Mouse (Mus musculus) adrenal gland, adult (tissue): Measurements from ENCODE around the gene Tfdp1.

Experiments used
- DNase-seq, 2 experiments: peaks; one replicate each; pipeline ENCODE4 v3.0.0; 2022 to 2023; ENCODE audit warnings: low spot score in 1 of 2; ENCODE audit not compliant: inconsistent age in 2 of 2

The Tfdp1 gene

DNA sequence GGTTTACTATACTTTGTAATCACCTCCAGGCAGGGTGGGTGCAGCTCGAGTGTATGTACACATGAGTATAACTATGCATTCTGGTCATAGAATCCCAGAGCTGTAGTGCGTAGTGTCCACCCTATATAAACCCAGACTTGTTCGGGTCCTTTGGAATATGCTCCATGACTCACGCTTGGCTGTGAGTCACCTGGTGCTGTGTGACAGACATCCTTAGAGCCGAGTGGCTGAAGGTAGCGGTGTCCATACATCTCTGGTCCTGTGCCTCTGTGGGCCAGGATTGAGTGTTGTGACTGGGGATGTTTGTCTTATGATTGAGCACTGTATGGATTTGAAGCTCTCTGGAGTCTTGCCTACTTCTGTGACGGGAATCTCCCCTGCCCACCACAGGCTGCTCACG is 14.1 kb downstream of the Tfdp1 start:
- no peak for DNase-seq

DNA sequence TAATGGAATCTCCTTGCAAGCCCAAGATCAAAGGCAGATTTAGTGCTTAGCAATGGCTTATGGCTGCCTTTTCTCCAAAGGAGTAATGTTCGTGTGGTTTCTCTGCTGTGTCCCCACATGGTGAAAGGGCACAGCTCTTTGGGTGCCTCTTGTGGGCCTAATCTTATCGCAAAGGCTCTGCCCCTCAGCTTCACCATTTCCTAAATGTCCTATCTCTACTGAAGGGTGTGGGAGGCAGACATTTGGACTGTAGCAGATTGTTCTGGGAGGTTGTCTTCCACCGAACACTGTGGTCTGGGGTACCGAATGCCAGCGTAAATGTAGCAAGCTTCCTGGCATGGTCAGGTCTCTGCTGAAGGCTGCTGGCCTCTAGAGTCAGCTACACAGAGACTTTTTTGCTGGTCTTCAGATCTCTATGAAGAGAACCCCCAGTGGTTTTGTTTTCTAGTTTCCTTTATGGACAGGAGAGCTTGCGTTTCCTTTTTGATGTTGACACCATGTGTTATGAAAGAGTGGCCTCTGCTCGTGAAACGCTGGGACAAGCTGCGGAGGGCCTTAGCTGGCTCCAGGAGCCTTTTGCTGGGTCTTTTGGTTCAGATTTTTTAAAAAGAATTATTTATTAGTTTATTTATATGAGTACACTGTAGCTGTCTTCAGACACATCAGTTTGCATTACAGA is 14.7 kb downstream of the Tfdp1 start:
- no peak for DNase-seq

DNA sequence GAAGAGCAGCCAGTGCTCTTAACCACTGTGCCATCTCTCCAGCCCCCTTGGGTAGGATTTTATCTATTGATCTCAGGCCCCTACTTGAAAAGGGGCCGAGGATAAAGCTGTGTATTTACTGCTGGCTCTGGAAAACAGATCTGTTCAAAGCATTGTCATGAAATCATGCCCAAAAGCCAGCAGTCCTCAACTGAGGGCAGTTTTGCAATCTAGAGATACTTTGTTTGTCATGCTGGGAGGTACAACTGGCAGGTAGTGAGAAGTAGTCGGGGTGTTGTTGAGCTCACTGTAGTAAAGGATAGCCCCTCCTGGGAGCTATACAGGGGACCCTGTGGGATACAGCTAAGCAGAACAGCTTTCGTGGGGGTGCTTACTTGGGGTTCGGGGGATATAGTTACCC is 15.3 kb downstream of the Tfdp1 start:
- no peak for DNase-seq

DNA sequence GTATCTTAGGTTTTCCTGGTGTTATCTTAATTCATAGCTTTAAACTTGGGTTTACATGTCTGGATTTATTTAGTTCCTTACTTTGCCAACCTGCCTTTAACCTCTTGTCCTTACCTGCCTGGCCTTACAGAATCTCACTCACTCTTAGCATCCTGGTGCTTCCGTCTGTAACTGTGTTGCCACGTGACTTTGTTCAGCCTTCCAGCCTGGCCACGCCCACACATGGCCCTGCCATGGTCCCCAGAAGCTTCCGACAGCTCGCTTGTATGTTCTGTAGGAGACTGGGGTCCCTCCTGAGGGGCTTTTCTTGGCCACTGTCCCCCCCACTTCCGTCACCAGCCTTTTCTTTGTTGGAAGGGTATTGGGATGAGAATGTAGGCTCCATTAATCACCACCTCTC is 17.7 kb downstream of the Tfdp1 start:
- DNase-seq: no peak

DNA sequence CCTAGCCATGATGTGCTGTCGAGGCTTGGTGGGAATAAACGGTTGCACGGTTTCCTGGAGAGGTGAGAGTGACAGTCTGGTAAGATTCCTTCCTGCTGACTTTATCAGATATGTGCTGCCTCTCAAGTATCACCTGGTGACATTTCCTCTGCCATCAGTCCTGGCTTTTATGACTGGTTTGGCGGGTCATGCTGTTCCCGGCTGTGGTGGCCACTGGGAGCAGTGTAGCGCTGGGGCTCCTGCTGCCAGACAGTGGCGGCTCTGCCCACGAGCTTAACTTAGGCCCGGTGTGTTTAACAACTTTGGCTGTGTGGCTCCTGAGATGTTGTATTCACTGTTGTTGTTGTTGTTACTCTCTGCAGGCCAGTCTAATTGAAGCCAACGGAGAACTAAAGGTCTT is 18.1 kb downstream of the Tfdp1 start:
- no peak for DNase-seq

DNA sequence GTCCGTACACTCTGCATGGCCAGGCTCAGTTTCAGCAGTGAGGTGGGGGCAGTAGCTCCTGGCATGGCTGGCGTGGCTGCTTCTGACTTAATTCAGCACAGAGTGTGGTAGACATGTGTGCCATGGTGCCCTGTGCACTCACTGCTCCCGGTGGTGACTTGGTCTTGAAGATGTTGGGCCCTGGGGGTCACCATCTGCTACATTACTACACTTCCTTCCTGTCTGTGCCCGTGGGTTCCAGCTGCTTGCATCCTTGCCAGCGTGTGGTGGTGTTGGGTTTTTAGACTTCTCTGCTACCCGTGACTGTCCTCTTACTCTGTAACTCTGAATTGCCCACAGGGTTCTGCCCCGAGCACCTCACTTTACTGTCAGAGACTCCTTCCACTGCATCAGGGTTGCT is 21.7 kb downstream of the Tfdp1 start:
- DNase-seq: no peak

DNA sequence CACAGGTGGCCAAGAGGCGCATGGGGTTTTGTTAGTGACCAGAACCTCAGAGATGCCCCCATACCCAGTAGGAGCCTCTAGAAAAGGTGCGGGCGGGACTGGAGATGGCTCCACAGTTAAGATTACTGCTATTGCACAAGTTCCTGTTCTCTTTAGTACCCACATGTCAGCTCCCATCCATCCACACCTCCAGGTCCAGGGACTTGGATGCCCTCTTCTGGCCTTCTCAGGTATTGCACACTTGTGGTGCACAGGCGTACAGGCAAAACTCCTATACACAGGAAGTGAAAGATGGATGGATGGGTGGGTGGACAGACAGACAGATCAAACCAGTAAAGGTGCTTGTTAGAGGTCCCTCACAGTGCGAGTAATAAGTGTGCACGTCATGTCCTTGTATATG is 23.3 kb downstream of the Tfdp1 start:
- no peak for DNase-seq

DNA sequence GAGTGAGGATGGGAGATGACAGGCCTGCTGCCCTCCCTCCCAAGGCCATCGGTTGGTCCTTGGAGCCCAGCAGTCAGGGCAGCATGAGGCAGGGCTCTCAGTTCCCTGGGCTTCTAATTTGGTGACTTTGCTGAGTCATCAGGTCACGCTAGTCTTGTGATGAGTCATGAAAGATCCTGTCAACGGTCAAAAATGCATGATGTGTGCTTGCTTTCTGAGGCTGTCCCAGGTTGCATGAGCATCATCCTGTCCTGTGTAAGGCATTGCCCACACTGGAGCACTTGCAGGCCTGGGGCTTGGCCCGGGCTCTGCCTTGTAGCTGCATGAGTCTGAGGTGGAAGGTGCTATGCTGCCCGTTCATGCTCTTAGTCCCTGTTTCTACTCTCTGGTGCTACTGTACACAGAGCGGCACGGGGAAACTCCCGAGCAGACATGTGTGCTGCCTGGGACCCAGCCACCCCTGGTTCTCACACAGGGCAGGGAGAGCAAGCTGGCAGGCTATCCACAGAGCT is 34.7 kb downstream of the Tfdp1 start:
- DNase-seq: peak; percentile 85 to 89

DNA sequence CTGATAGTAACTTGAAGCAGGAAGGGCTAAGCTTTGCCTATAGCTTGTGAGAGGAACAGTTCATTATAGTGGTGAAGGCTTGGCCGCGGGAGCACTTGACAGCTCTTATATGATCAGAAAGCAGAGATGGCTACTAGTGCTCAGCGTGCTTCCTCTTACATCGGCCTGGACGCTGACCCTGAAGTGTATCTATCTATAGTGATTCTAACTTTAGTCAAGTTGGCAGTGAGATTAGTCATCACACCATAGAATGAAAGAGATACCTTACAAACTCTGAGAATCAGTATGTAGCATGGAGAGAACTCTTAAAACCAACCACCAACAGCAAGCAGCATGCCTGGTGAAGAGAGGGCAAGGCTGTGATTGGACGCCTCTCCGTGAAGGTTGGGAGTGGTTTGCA is 43.1 kb downstream of the Tfdp1 start:
- no peak for DNase-seq

DNA sequence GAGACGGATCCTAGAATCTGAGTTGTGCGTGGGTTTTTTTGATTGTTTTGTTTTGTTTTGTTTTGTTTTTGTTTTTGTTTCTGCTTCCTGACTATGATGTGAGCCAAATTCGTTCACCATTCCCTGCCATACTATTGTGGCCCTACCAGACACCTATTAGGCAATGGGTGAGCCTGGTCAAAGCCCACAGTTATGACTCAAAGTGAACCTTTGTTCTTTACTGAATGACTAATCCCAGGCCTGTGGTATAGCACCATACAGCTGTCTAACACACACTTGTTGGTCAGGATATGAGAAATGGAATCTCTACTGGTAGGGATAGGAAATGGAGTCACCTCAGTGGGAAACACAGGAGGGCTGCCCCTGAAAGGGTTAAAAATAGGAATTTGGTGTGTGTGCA is 44.0 kb downstream of the Tfdp1 start:
- DNase-seq: no peak

DNA sequence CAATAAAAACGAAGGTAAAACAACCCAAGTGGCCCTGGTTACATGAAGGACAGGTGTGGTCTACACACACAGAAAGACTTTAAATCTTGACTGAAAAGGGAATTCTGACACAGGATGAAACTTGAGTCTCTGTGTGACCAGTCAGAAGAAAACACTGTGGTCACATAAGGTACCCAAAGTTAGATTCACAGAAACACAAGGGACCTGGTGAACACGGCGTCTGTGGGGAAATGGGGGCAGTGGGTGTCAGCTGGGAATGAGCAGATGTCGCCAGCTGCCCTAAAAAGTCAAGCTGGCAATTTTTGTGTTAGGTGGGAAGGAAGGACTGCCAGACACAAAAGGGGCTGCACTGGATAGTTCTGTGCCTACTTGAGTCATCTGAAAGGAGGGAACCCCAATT is 44.4 kb downstream of the Tfdp1 start:
- DNase-seq: no peak

DNA sequence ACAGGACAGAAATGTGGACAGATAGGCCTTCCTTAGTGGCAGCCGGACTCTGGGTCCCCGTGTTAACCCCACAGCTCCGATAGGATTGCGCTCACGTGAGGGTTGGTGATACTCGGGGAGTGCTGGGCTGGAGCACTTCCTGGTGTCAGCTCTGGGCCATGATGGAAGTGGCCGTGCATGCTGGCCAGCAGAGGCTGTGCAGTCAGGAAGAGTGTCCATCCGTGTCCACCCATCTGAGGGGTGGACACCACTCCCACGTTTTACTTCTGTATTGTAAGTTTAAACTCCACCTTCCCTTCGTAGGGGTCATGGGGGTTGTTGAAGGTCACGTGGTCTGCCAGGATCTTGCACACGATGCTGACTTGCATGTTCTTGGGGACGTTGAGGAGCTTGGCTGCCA is 47.8 kb downstream of the Tfdp1 start:
- no peak for DNase-seq

DNA sequence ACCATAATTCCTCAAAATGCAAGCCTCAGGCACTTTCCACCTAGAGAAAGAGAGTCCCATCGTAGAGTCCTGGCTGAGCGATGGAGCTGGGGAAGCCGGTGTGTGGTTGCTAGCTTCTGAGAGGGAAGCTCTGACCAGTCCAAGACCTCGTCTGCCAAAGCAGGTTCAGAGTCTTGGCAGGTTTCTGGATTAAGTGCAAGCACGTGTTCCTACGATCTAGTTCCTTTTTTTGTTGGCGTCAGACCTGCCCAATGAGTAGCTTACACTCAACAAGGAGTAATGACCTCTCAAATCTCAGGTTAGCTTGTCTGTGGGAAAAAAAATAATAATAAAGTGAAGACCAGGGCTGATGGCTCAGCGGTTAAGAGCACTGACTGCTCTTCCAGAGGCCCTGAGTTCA is 49.2 kb downstream of the Tfdp1 start:
- DNase-seq: no peak

DNA sequence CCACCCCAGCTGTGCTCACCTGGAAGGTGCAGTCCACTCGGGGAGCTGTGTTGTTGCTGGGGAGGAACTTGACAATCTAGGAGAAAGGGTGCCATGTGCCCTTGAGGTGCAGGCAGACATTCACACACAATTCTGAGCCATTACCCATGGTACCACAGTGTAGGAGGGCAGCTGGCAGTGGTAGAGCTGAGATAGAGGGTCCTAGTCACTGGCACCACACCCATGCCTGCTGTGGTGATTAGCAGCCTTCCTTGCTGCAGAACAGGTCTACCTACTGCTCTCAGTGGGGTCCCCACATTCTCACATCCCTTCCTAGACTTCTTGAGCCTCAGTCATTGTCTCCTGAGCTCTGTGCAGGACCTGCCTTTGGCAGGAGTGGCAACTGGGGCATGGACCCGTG is 50.2 kb downstream of the Tfdp1 start:
- no peak for DNase-seq

DNA sequence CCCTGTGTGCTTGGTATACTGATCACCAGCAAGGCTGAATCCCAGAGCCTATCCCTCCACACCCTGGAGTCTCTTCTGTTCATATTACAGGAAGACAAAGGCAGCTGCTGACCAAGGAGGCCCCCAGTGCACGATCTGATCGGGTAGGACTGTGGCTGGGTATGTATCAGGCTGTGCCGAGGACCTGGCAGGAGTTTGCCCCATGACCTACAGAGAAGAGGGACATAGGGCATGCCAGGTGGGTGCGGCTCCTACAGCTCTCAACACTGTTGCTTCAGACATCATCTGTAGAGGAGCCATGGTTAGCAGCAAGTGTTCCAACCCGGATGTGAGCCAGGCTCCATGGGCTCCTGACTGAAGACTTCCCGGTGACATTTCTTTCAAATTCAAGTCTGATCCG is 55.3 kb downstream of the Tfdp1 start:
- no peak for DNase-seq

DNA sequence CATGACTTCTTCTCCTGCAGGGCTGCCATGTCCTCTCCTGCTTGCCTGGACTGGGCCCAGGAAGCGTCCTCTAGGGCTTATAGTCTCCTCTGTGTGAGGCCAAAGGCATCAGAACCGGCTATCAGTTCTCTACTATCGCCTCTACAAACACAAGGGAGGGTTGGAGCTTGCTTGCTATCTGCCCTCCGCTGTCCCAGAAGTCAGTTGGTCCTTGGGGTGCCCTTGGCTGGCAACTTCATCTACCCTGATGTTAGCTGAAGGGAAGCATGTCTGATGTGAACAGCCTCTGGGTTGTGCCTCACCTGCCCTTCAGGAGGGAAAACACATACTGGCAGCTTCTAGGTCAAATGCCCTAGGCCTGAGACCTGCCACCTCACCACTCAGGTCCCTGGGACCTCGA is 58.2 kb downstream of the Tfdp1 start, which contains the start of gene Atp4b:
Atp4b (minus strand) TSS at position 101 of the 400 bp plus-strand sequence.
- peak in 1 of 2 experiments; percentile 38 for DNase-seq

DNA sequence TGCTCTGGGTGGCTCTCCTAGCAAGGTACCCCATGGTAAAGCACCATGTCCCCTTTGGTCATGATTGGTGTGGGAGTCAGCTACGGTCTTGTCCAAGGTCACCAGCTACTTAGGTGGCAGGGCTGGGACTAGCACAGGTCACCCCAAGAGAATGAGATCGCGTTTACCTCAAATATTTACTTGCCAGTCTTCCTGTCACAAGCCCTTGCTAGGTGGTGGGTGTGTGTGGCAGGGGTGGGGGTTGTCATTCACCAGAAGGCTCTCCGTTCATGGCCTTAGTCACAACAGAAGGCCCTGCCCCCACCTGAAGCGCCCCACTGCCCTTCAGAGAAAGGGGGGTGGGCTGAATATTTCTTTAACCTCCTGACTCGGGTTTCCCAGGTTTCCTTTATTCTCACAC is 65.0 kb downstream of the Tfdp1 start:
- DNase-seq: no peak

DNA sequence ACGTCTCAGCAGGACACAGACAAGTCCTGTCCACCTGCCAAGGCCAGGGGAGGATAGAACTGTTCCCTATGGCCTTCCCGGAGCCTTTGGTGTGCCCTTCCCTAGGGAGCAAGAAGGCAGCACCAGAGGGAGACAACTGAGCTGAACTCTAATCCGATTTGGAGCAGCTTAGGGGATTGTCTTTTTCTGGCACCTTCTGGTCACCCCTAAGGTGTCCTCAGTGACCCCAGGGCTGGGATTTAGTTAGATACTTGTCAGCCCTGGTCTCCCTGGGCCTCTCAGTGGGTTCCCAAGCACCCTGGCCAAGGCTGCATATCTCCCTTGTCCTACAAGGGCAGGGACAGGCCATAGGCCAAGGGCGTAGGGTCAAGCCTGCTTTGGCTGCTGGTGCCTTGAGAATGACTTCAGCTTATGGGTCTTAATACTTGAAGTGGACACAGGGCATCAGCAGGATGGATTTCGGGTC is 66.1 kb downstream of the Tfdp1 start, which contains the start of gene Grk1:
Grk1 (plus strand) TSS at position 416 of the 466 bp plus-strand sequence.
- no peak for DNase-seq

DNA sequence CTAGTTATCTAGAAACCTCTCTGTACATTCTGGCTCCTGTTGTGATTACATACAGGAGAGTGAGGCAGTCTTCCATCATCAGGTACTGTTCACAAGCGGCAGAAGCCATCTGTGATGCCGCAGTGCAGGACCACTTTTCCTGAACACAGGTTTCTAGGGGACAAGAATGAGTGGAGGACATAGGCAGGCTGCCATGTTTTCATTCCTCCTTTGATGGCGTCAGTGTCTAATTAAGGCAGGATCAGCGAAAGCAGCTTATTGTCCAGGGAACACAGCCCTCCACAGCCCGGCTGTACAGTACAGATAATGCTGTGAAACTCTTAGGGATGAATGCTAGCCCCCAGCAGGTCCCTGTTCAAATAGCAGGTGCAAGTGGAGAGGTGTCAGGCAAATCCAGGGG is 67.5 kb downstream of the Tfdp1 start:
- no peak for DNase-seq

DNA sequence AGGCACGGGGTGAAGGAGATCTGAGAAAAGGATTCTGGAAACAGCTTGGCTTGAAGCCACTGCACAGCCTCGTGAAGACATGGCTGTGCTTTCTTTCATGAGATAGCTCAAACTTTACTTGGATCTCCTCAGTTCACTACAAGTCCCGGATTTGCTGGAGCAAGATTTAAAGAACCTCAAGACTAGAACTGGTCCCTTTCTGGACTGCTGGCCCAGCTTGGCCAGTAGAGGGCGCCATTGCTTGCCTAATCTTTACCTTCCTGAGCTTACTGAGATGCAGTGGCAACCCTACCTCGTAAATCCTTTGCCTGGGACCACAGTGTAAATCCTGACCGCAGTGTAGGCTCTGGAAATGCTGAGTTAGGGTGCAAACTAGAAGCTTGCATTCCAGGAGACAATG is 73.0 kb downstream of the Tfdp1 start:
- DNase-seq: peak; percentile 38 to 83

DNA sequence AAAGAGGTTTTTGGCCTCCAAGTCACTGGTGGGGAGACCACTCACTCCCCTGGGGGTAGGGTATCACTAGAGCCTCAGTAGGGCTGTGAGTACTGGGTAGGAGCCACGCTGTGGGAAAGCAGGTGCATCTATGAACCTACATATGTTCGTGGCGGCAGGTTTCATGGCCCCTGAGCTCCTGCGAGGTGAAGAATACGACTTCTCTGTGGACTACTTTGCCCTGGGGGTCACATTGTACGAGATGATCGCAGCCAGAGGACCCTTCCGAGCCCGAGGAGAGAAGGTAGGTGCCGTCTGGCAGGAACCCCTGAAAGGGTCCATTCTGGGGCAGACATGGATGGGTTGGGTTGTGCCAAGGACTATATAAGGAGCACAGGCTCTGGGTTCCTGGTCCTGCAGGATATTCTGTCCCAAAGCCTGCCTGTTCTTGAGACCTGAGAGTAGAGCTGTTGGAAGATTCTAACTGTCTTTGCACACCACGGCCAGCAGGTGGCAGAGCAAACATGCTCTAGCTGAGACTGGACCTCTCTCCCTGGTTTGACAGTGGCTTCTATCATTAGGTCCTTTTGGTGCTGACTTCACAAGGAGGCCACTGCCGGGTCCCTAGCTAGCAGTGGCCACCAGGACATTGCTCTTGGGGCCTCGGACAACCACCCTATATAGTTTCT is 74.5 kb downstream of the Tfdp1 start:
- peak; percentile 34 to 81 for DNase-seq

DNA sequence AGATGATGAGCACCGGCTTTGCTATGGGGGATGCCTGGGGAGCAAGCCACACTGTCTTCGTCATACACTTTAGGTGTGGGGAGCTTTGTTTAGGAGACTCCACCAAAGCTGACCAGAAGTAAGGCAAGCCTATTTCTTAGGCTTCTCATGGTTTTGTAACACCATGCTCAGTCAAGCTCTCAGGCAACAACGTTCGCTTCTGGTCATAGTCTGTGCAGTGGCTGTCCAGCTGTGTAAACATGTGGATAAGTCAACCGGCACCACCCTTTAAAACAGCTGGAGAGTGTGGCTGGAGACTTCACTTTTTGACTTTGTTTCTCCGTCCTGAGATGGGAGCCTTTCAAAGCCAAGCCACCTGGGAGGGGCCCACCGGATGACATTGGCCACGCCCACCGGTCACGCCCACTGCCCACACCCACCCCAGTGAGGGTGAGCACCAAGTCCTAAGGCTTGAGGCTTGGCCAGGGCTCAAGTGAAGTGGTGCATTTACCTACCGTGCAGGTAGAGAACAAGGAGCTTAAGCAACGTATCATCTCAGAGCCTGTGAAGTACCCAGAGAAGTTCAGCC is 75.4 kb downstream of the Tfdp1 start:
- DNase-seq: no peak
